In the genomic region with DNA sequence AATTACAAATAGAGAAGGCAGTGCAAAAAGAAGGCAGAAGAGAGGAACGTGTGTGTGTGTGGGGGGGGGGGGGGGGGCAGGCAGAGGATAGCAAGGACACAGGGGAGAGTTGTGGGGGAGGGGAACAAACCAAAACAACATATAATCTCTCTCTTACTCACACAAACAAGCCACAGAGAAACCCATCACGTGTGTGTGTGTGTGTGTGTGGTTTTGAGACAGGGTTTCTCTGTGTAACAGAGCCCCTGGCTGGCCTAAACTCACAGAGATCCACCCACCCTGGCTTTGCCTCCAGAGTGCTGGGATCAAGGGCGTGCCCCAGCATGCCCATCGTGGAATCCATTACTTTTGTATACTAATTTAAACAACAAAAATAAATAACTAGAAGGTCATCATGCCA, we compare ENCODE assay signal across 24 mouse cellular contexts.
DNase-seq lines count a peak whose midpoint lies in the region; TF ChIP-seq lines count a peak whose summit lies in the region.
"Had no signal": no experiment of that assay in that cellular context is flagged by ENCODE, and none has a peak within 500 bp of the region (broad histone marks: within the 10 kb centered on the region; RNA-seq: fewer than 3 reads in every experiment).

No protein-coding gene starts in this region.

- H3K9me3 ChIP-seq in ES-E14 (ENCODE audit: control insufficient read depth, insufficient read depth, low read depth, low read length) = no peaks in the 10 kb centered on the region
- H3K9me3 ChIP-seq: forebrain, embryonic 13.5 days; limb, embryonic 10.5 days; limb, embryonic 15.5 days; liver, embryonic 13.5 days; midbrain, embryonic 10.5 days; neural tube, embryonic 13.5 days; stomach, embryonic 15.5 days had no signal

- DNase-seq in cerebellum, adult 2 months = no peak
- DNase-seq in cerebellum, postnatal 14 days = no peak
- DNase-seq in ovary, adult 18-20 months (ENCODE audit: low spot score) = peak; percentile 15
- no peak for DNase-seq in ovary, postnatal 10 days (ENCODE audit: low spot score)
- DNase-seq in ES-E14 (ENCODE audit: low read depth, low spot score) = no peak
- no peak for DNase-seq in kidney, postnatal 36 days
- no peak for DNase-seq in left cerebral cortex, adult 11 months (ENCODE audit: low spot score)
- DNase-seq: adrenal gland, adult 8-10 months; gastrocnemius, postnatal 10 days; heart, postnatal 14 days; kidney, postnatal 14 days; liver, embryonic 13.5 days; lung, adult 18-20 months; retina, postnatal 1 day; right cerebral cortex, postnatal 25 days; thymus, postnatal 36 days had no signal

- no peaks in the 10 kb centered on the region for H3K27me3 ChIP-seq in cerebellum, adult 2 months (ENCODE audit: control insufficient read depth, insufficient read depth, low read length)
- H3K27me3 ChIP-seq: forebrain, embryonic 13.5 days; limb, embryonic 15.5 days; liver, embryonic 13.5 days; neural tube, embryonic 13.5 days; stomach, embryonic 15.5 days had no signal

- H3K4me1 ChIP-seq in cerebellum, adult 2 months (ENCODE audit: control insufficient read depth, insufficient read depth, low read length) = peaks cover 56% of the 10 kb centered on the region
- H3K4me1 ChIP-seq in ES-E14 (ENCODE audit: control insufficient read depth in 2 of 2, insufficient read depth in 2 of 2, low read length in 2 of 2, poor library complexity in 1 of 2) = peaks cover 1 to 6% of the 10 kb centered on the region in 2 experiments; a peak in 3 of 4 replicates
- H3K4me1 ChIP-seq: limb, embryonic 10.5 days; limb, embryonic 15.5 days; stomach, embryonic 15.5 days had no signal

- no peak overlapping the region for H3K4me3 ChIP-seq in cerebellum, adult 2 months (replicated peaks; ENCODE audit: insufficient read depth, low read depth, low read length)
- H3K4me3 ChIP-seq in ES-E14 (ENCODE audit: insufficient read depth in 1 of 2, low read depth in 1 of 2, low read length in 2 of 2, poor library complexity in 1 of 2, severe bottlenecking in 1 of 2) (no peak overlapping the region), macrophage (ENCODE audit: inconsistent target) (no peak overlapping the region)
- H3K4me3 ChIP-seq: forebrain, embryonic 13.5 days; layer of hippocampus, adult 2 months; limb, embryonic 10.5 days; limb, embryonic 15.5 days; liver, embryonic 13.5 days; midbrain, embryonic 10.5 days; neural tube, embryonic 13.5 days; stomach, embryonic 15.5 days had no signal

- no peak for TF ChIP-seq POLR2A in cerebellum, adult 2 months (IDR thresholded peaks at IDR 0.05; ENCODE audit: borderline replicate concordance, insufficient read depth, low read length)

- H3K36me3 ChIP-seq in ES-E14 (ENCODE audit: control insufficient read depth, insufficient read depth, low read length, poor library complexity, severe bottlenecking) = no peaks in the 10 kb centered on the region
- no peaks in the 10 kb centered on the region for H3K36me3 ChIP-seq in macrophage (ENCODE audit: inconsistent target)
- H3K36me3 ChIP-seq: limb, embryonic 15.5 days; liver, embryonic 13.5 days; neural tube, embryonic 13.5 days; stomach, embryonic 15.5 days had no signal

- peaks cover 58% of the 10 kb centered on the region for H3K79me2 ChIP-seq in macrophage (ENCODE audit: inconsistent target)

- H3K27ac ChIP-seq in cerebellum, adult 2 months (ENCODE audit: insufficient read depth, low read length) = peak overlapping the region; percentile 77; the same call in 1 of the 2 replicates
- H3K27ac ChIP-seq in ES-E14 (ENCODE audit: insufficient read depth, low read depth, low read length, poor library complexity, severe bottlenecking) (peak overlapping the region; percentile 23; the same call in 1 of the 2 replicates), macrophage (peak overlapping the region; percentile 37)
- H3K27ac ChIP-seq: layer of hippocampus, adult 2 months; limb, embryonic 10.5 days; limb, embryonic 15.5 days; liver, embryonic 13.5 days; midbrain, embryonic 10.5 days; neural tube, embryonic 13.5 days; stomach, embryonic 15.5 days had no signal

- TF ChIP-seq CTCF in cerebellum, adult 2 months (IDR thresholded peaks at IDR 0.05; ENCODE audit: borderline replicate concordance, insufficient read depth, low read depth, low read length) = no peak

- H3K9ac ChIP-seq in ES-E14 (ENCODE audit: insufficient read depth, low read depth, low read length, poor library complexity, severe bottlenecking) = no peak overlapping the region
- H3K9ac ChIP-seq: forebrain, embryonic 13.5 days; limb, embryonic 15.5 days; liver, embryonic 13.5 days; neural tube, embryonic 13.5 days; stomach, embryonic 15.5 days had no signal

- 59% methylated on average over 4 of the region's 4 CpGs for WGBS in cerebellum, adult 2 months
- 78% methylated on average over 3 of the region's 4 CpGs for WGBS in macrophage (ENCODE audit: missing documents)

- in situ Hi-C loops in ES-E14 (cut with MboI; ENCODE audit: low sequenced_read_pairs in 2 of 2, unreplicated experiment in 2 of 2) = no loop called here

TF ChIP-seq in ES-E14, 5 proteins besides CTCF, POLR2A, EP300 and RAD21:
- TF ChIP-seq ZC3H11A (IDR thresholded peaks at IDR 0.05; ENCODE audit: borderline replicate concordance, low read depth, low read length) (no peak), ZNF384 (IDR thresholded peaks at IDR 0.05; ENCODE audit: low read depth, low read length) (no peak)

Comparison
In these comparisons a context has a peak if more than half of its experiments do, and no peak if none do; other contexts are left out.
1. H3K27ac ChIP-seq: peak in every context shown above with its lines; median percentile 77 in cerebellum, adult 2 months; 37 in macrophage; 23 in ES-E14.